Mouse (Mus musculus): ENCODE results near the gene Inpp5f.

DNA sequence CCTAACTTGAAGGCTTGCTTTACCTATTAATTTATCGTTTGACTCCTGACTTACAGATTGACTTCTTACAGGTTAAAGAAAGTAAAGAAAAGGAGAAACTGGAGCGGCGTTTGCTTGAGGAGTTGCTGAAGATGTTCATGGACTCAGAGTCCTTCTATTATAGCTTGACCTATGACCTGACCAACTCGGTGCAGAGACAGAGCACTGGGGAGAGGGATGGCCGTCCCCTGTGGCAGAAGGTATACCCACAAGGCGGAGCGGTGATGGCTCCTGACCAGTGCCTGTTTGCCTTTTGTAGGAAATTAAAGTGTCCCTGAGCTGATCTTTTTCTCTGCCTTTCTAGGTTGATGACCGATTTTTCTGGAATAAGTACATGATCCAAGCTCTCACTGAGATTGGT, 52.8 kb downstream of the Inpp5f start:
- TF ChIP-seq POLR2A (IDR thresholded peaks at IDR 0.05; ENCODE audit: insufficient read depth, low read depth, low read length) (no peak), CTCF (IDR thresholded peaks at IDR 0.05) (no peak)

All from heart, adult 2 months (tissue).